Mouse (Mus musculus) ES-Bruce4 (cell line): ENCODE results near the gene Nop2. TPM values are rescaled to one million over a fixed set of nuclear protein-coding genes. Genes with fewer than 3 reads are reported as not detected.

ENCODE experiments used
- H3K27ac ChIP-seq: 2 replicates; pipeline ENCODE4 v1.5.1; 2012; ENCODE audit warnings: low read length, inconsistent platforms; ENCODE audit not compliant: insufficient read depth
- H3K27me3 ChIP-seq: 2 replicates; pipeline ENCODE4 v1.6.1; 2012; ENCODE audit warnings: mild to moderate bottlenecking, low read length, inconsistent platforms; ENCODE audit not compliant: control insufficient read depth, poor library complexity, insufficient read depth, severe bottlenecking
- H3K36me3 ChIP-seq: 2 replicates; pipeline ENCODE4 v1.6.1; 2012; ENCODE audit warnings: inconsistent platforms, mild to moderate bottlenecking, low read length, moderate library complexity; ENCODE audit not compliant: control insufficient read depth, poor library complexity, insufficient read depth, severe bottlenecking
- H3K4me1 ChIP-seq: one replicate; pipeline ENCODE4 v1.8.1; 2011; ENCODE audit warnings: low read length; ENCODE audit not compliant: control insufficient read depth, insufficient read depth
- H3K4me3 ChIP-seq: 2 replicates; pipeline ENCODE4 v1.5.1; 2011; ENCODE audit warnings: low read depth, mild to moderate bottlenecking, low read length
- H3K9ac ChIP-seq: 2 replicates; pipeline ENCODE4 v1.6.1; 2012; ENCODE audit warnings: low read depth, mild to moderate bottlenecking, inconsistent platforms; ENCODE audit not compliant: poor library complexity, severe bottlenecking
- H3K9me3 ChIP-seq: replicated peaks from 2 replicates; pipeline ENCODE4 v1.6.1; 2012; ENCODE audit warnings: mild to moderate bottlenecking, low read length, inconsistent platforms; ENCODE audit not compliant: control insufficient read depth, poor library complexity, insufficient read depth, severe bottlenecking
- CTCF ChIP-seq: IDR thresholded peaks from one replicate; pipeline ENCODE4 v1.8.1; 2011; ENCODE audit warnings: low read depth, low read length
- EP300 ChIP-seq: IDR thresholded peaks from 2 replicates; pipeline ENCODE4 v1.6.1; 2011; ENCODE audit warnings: low read depth, low read length; ENCODE audit not compliant: insufficient read depth
- POLR2A ChIP-seq: IDR thresholded peaks from one replicate; pipeline ENCODE4 v1.8.1; 2011; ENCODE audit warnings: low read length; ENCODE audit not compliant: insufficient read depth
- polyA plus RNA-seq: library from polyadenylated mRNA; stranded (reverse); fragments of >200 nt; gene quantifications from 2 replicates; pipeline ENCODE4 v1.2.4, GENCODE M21; 2011; ENCODE audit warnings: low read depth; ENCODE audit not compliant: missing spikeins, insufficient read depth, insufficient read length

Gene Nop2
- polyA plus RNA-seq, 1 experiment: 75.1 TPM

- Histone ChIP-seq H3K4me3 (peak overlapping the region; percentile 92), H3K27me3 (no peaks in the 10 kb centered on the region), H3K4me1 (no peaks in the 10 kb centered on the region), H3K36me3 (peaks cover 24% of the 10 kb centered on the region), H3K9me3 (no peaks in the 10 kb centered on the region), H3K9ac (peak overlapping the region; percentile 97), H3K27ac (no peak overlapping the region)
- TF ChIP-seq EP300: no peak
- no peak for TF ChIP-seq CTCF
- no peak for TF ChIP-seq POLR2A
Measured at GRCm38 (mm10) chr6:125096279-125096596, 35.5 kb upstream of the Nop2 start.

DNA sequence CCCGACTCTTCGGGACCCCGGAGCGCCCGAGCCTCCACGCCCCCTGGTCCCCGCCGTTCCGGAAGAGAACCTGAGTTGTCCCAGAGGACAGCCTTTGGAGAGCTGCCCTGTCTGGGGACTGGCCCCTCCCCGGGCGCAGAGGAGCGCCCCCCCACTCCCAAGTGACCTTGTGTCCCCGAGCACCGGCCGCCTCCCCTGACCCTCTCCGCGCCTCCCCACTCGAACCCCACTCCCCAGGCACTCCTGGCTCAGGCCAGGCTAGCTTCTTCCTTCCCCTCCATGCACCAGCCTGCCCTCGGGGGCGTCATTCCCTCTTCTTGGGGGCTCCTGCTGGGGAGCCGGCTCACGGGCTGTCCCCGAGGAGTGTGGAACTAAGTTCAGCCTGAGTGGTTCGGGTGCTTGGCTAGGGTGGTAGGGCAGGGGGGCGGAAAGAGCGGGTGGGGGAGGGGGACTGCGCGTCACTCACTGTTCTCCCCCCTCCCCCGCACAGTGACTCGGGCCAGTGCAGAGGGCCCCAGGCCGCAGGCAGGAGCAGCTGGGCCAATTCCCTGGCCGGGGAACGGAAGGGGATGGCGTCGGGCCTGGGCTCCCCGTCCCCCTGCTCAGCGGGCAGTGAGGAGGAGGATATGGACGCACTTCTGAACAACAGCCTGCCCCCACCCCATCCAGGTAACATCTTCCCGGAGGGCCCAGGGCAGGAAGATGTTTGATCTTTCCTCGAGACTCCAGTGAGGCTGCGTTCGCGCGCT lies 34.9 kb upstream of the Nop2 start:
- no peaks in the 10 kb centered on the region for H3K9me3 ChIP-seq
- TF ChIP-seq CTCF (no peak), EP300 (no peak), POLR2A (no peak)
- no peak overlapping the region for H3K27ac ChIP-seq
- no peaks in the 10 kb centered on the region for H3K4me1 ChIP-seq
- H3K36me3 ChIP-seq: peaks cover 30% of the 10 kb centered on the region
- no peaks in the 10 kb centered on the region for H3K27me3 ChIP-seq
- peak overlapping the region; percentile 97 for H3K9ac ChIP-seq
- H3K4me3 ChIP-seq: peak overlapping the region; percentile 92

DNA sequence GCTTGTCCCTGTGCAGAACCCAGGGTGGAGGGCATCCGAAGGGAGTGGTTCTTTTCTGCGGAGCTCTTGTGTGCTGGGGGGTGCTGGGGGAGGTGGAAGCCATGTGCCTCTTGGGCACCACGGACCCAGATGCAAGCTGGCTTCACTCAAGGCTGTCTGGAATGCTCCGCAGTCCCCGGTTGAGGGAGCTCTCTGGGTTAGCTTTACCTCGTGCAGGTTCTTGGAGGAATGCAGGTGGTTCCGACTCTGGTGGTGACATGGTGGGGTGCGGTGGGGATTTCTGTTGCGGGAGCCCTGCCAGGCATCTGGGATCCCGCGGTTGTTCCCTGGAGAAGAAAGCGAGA lies 34.4 kb upstream of the Nop2 start:
- peaks cover 34% of the 10 kb centered on the region for H3K36me3 ChIP-seq

DNA sequence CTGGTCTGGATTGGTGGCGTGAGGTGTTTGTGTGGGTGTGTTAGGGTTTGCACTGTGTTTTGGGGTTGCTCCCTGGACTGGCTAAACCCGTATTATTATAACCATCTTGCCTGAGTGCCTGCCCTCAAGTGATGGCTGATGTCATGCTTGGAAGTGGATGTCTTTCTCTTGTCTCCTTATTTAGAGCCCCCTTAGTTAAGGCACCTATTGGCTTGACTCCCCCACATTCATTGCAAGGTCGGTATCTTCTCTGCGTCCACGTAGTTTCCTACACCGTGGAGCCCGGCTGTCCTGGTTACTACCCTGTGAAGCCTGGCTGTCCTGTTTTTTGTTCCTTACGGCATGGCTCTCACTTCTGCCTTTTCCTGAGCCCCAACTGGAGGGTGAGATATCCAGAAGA lies 33.8 kb upstream of the Nop2 start:
- peaks cover 40% of the 10 kb centered on the region for H3K36me3 ChIP-seq
- H3K9me3 ChIP-seq: no peaks in the 10 kb centered on the region
- H3K27ac ChIP-seq: no peak overlapping the region
- TF ChIP-seq POLR2A: no peak
- no peak for TF ChIP-seq EP300
- no peak for TF ChIP-seq CTCF
- no peaks in the 10 kb centered on the region for H3K4me1 ChIP-seq
- H3K9ac ChIP-seq: peak overlapping the region; percentile 97
- peak overlapping the region; percentile 92 for H3K4me3 ChIP-seq
- no peaks in the 10 kb centered on the region for H3K27me3 ChIP-seq

More for the DNA sequence above, 34.4 kb upstream of the Nop2 start:
- Histone ChIP-seq H3K4me3 (peak overlapping the region; percentile 92), H3K27ac (no peak overlapping the region), H3K27me3 (no peaks in the 10 kb centered on the region), H3K9me3 (no peaks in the 10 kb centered on the region), H3K9ac (peak overlapping the region; percentile 97), H3K4me1 (no peaks in the 10 kb centered on the region)
- no peak for TF ChIP-seq CTCF
- TF ChIP-seq EP300: no peak
- no peak for TF ChIP-seq POLR2A

DNA sequence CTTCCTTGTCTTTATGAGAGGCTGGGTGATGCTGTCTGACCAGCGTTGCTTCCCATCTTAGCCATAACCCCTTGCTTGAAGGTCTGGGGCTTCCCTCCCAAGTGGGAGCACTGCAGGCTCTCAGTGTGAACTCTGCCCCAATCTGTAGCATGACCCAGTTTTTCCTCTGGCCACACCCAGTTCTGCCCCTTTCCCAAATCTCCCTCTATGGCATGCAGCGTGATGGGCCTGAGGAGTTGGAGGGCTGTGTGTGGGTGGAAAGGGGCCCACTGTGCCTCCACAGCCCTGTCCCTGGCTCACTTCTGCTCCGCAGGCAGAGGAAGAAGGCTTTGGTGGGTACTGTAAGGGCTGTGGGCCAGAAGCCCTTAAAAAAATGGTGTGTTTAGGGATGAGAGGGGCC lies 33.2 kb upstream of the Nop2 start:
- TF ChIP-seq EP300: no peak
- TF ChIP-seq POLR2A: no peak
- no peaks in the 10 kb centered on the region for H3K9me3 ChIP-seq
- H3K9ac ChIP-seq: no peak overlapping the region
- H3K27ac ChIP-seq: no peak overlapping the region
- H3K27me3 ChIP-seq: no peaks in the 10 kb centered on the region
- no peak overlapping the region for H3K4me3 ChIP-seq
- no peaks in the 10 kb centered on the region for H3K4me1 ChIP-seq
- H3K36me3 ChIP-seq: peaks cover 43% of the 10 kb centered on the region

GRCm38 (mm10) chr6:125099421-125099971 lies 32.2 kb upstream of the Nop2 start:
- peaks cover 50% of the 10 kb centered on the region for H3K36me3 ChIP-seq
- H3K4me1 ChIP-seq: no peaks in the 10 kb centered on the region

More at GRCm38 (mm10) chr6:125099421-125099971, 32.2 kb upstream of the Nop2 start:
- no peak for TF ChIP-seq EP300
- Histone ChIP-seq H3K9ac (no peak overlapping the region), H3K27ac (no peak overlapping the region), H3K9me3 (no peaks in the 10 kb centered on the region), H3K27me3 (no peaks in the 10 kb centered on the region), H3K4me3 (no peak overlapping the region)
